Mouse (Mus musculus): ENCODE results near the gene Med9. TPM values are rescaled to one million over a fixed set of nuclear protein-coding genes. Genes with fewer than 3 reads are reported as not detected.

Gene Med9
- polyA plus RNA-seq, 1 experiment from 2014 or later = 15.8 TPM

GRCm38 (mm10) chr11:59964163-59964758 is 16.3 kb downstream of the Med9 start:
- H3K9ac ChIP-seq (replicated peaks) = peak overlapping the region; percentile 63

GRCm38 (mm10) chr11:59964818-59965217 is 16.8 kb downstream of the Med9 start, which contains the start of gene Rasd1:
Rasd1 (minus strand) TSS chr11:59964944.
- Histone ChIP-seq H3K9me3 (ENCODE audit: low read length) (no peaks in the 10 kb centered on the region), H3K27ac (ENCODE audit: low read depth) (peak within 1 kb of the TSS; percentile 51), H3K4me2 (ENCODE audit: low read depth, low read length) (peak within 1 kb of the TSS; percentile 99), H3K36me3 (replicated peaks; ENCODE audit: insufficient read depth, low read length) (peaks cover 12% of the 10 kb centered on the region), H3K4me3 (ENCODE audit: low read depth, low read length) (peak within 1 kb of the TSS; percentile 60), H3K9ac (replicated peaks) (peak within 1 kb of the TSS; percentile 63), H3K27me3 (ENCODE audit: insufficient read depth, low read length) (peaks cover 19% of the 10 kb centered on the region), H3K4me1 (ENCODE audit: insufficient read depth) (peaks cover 26% of the 10 kb centered on the region)
- TF ChIP-seq EP300 (IDR thresholded peaks at IDR 0.05; ENCODE audit: low read depth) (no peak), CTCF (IDR thresholded peaks at IDR 0.05; ENCODE audit: low read depth) (no peak)
- DNase-seq = peak; percentile 85
- ATAC-seq = peak; percentile 86
- WGBS (ENCODE audit: insufficient replicate concordance) = under 1% methylated on average over 28 of the region's 28 CpGs

More at GRCm38 (mm10) chr11:59964163-59964758, 16.3 kb downstream of the Med9 start:
- Histone ChIP-seq H3K4me1 (ENCODE audit: insufficient read depth) (peaks cover 26% of the 10 kb centered on the region), H3K4me3 (ENCODE audit: low read depth, low read length) (peak overlapping the region; percentile 60), H3K27ac (ENCODE audit: low read depth) (peak overlapping the region; percentile 12; the same call in 1 of the 2 replicates), H3K36me3 (replicated peaks; ENCODE audit: insufficient read depth, low read length) (peaks cover 12% of the 10 kb centered on the region), H3K4me2 (ENCODE audit: low read depth, low read length) (peak overlapping the region; percentile 99), H3K9me3 (ENCODE audit: low read length) (no peaks in the 10 kb centered on the region), H3K27me3 (ENCODE audit: insufficient read depth, low read length) (peaks cover 19% of the 10 kb centered on the region)
- DNase-seq (peak; percentile 36), ATAC-seq (peak; percentile 2; the same call in 1 of the 2 replicates)
- TF ChIP-seq CTCF (IDR thresholded peaks at IDR 0.05; ENCODE audit: low read depth) = no peak
- no peak for TF ChIP-seq EP300 (IDR thresholded peaks at IDR 0.05; ENCODE audit: low read depth)
- WGBS (ENCODE audit: insufficient replicate concordance) = 1% methylated on average over 33 of the region's 33 CpGs

- 21% methylated on average over 25 of the region's 25 CpGs for WGBS (ENCODE audit: insufficient replicate concordance)
- H3K9me3 ChIP-seq (ENCODE audit: low read length) = no peaks in the 10 kb centered on the region
Measured at GRCm38 (mm10) chr11:59965227-59966101, 17.5 kb downstream of the Med9 start.

GRCm38 (mm10) chr11:59966102-59966483 is 18.1 kb downstream of the Med9 start:
- Histone ChIP-seq H3K27ac (ENCODE audit: low read depth) (no peak overlapping the region), H3K36me3 (replicated peaks; ENCODE audit: insufficient read depth, low read length) (0 out of 2 replicates have a peak, but pooled peaks cover 8% of the 10 kb centered on the region), H3K9ac (replicated peaks) (no peak overlapping the region), H3K9me3 (ENCODE audit: low read length) (no peaks in the 10 kb centered on the region), H3K4me2 (ENCODE audit: low read depth, low read length) (no peak overlapping the region), H3K4me3 (ENCODE audit: low read depth, low read length) (no peak overlapping the region), H3K4me1 (ENCODE audit: insufficient read depth) (peaks cover 26% of the 10 kb centered on the region), H3K27me3 (ENCODE audit: insufficient read depth, low read length) (peaks cover 19% of the 10 kb centered on the region)
- ATAC-seq (no peak), DNase-seq (no peak)
- TF ChIP-seq CTCF (IDR thresholded peaks at IDR 0.05; ENCODE audit: low read depth) (no peak), EP300 (IDR thresholded peaks at IDR 0.05; ENCODE audit: low read depth) (no peak)
- WGBS (ENCODE audit: insufficient replicate concordance) = 19% methylated on average over 4 of the region's 4 CpGs

More at GRCm38 (mm10) chr11:59965227-59966101, 17.5 kb downstream of the Med9 start:
- H3K27ac ChIP-seq (ENCODE audit: low read depth) = peak overlapping the region; percentile 51
- peak; percentile 83 for ATAC-seq
- peak; percentile 82 for DNase-seq
- TF ChIP-seq CTCF (IDR thresholded peaks at IDR 0.05; ENCODE audit: low read depth) (peak; percentile 90), EP300 (IDR thresholded peaks at IDR 0.05; ENCODE audit: low read depth) (no peak)
- peak overlapping the region; percentile 63 for H3K9ac ChIP-seq (replicated peaks)
- H3K4me2 ChIP-seq (ENCODE audit: low read depth, low read length) = peak overlapping the region; percentile 99
- peaks cover 26% of the 10 kb centered on the region for H3K4me1 ChIP-seq (ENCODE audit: insufficient read depth)
- H3K4me3 ChIP-seq (ENCODE audit: low read depth, low read length) = peak overlapping the region; percentile 60
- peaks cover 11% of the 10 kb centered on the region for H3K36me3 ChIP-seq (replicated peaks; ENCODE audit: insufficient read depth, low read length)
- peaks cover 19% of the 10 kb centered on the region for H3K27me3 ChIP-seq (ENCODE audit: insufficient read depth, low read length)

- no peak overlapping the region for H3K4me2 ChIP-seq (ENCODE audit: low read depth, low read length)
- H3K9me3 ChIP-seq (ENCODE audit: low read length) = no peaks in the 10 kb centered on the region
- 83% methylated on average over 1 of the region's 1 CpGs for WGBS (ENCODE audit: insufficient replicate concordance)
- H3K4me1 ChIP-seq (ENCODE audit: insufficient read depth) = peaks cover 26% of the 10 kb centered on the region
- H3K9ac ChIP-seq (replicated peaks) = no peak overlapping the region
- H3K4me3 ChIP-seq (ENCODE audit: low read depth, low read length) = no peak overlapping the region
- peaks cover 16% of the 10 kb centered on the region for H3K27me3 ChIP-seq (ENCODE audit: insufficient read depth, low read length)
- no peak for DNase-seq
- no peak for TF ChIP-seq EP300 (IDR thresholded peaks at IDR 0.05; ENCODE audit: low read depth)
- TF ChIP-seq CTCF (IDR thresholded peaks at IDR 0.05; ENCODE audit: low read depth) = no peak
- H3K27ac ChIP-seq (ENCODE audit: low read depth) = no peak overlapping the region
- peaks cover 6% of the 10 kb centered on the region; the same call in 1 of the 2 replicates for H3K36me3 ChIP-seq (replicated peaks; ENCODE audit: insufficient read depth, low read length)
- ATAC-seq = no peak
Measured at GRCm38 (mm10) chr11:59967765-59968164, 19.8 kb downstream of the Med9 start.

GRCm38 (mm10) chr11:59970780-59971179 is 22.8 kb downstream of the Med9 start:
- ATAC-seq (no peak), DNase-seq (no peak)
- H3K4me1 ChIP-seq (ENCODE audit: insufficient read depth) = peaks cover 6% of the 10 kb centered on the region
- 67% methylated on average over 5 of the region's 5 CpGs for WGBS (ENCODE audit: insufficient replicate concordance)
- H3K9ac ChIP-seq (replicated peaks) = no peak overlapping the region
- H3K36me3 ChIP-seq (replicated peaks; ENCODE audit: insufficient read depth, low read length) = peaks cover 11% of the 10 kb centered on the region
- H3K27me3 ChIP-seq (ENCODE audit: insufficient read depth, low read length) = no peaks in the 10 kb centered on the region
- H3K4me2 ChIP-seq (ENCODE audit: low read depth, low read length) = no peak overlapping the region
- H3K27ac ChIP-seq (ENCODE audit: low read depth) = no peak overlapping the region
- no peak overlapping the region for H3K4me3 ChIP-seq (ENCODE audit: low read depth, low read length)
- no peaks in the 10 kb centered on the region for H3K9me3 ChIP-seq (ENCODE audit: low read length)
- TF ChIP-seq EP300 (IDR thresholded peaks at IDR 0.05; ENCODE audit: low read depth) (no peak), CTCF (IDR thresholded peaks at IDR 0.05; ENCODE audit: low read depth) (no peak)
